Comparison of ENCODE assay signal across 12 mouse cellular contexts in genomic region chr5:148990891-148991311, GRCm38 (mm10). TPM values are rescaled to one million over a fixed set of nuclear protein-coding genes. Genes with fewer than 3 reads are reported as not detected.
DNase-seq lines count a peak whose midpoint lies in the region; ATAC-seq and TF ChIP-seq lines count a peak whose summit lies in the region.
"Had no signal": no experiment of that assay in that cellular context is flagged by ENCODE, and none has a peak within 500 bp of the region (broad histone marks: within the 10 kb centered on the region; RNA-seq: fewer than 3 reads in every experiment).

No protein-coding gene starts in this region.

- 46% methylated on average over 12 of the region's 12 CpGs for WGBS in heart, embryonic 11.5 days (ENCODE audit: insufficient replicate concordance)
- 95% methylated on average over 12 of the region's 12 CpGs for WGBS in thymus, adult 2 months

- TF ChIP-seq POLR2A in thymus, adult 2 months (IDR thresholded peaks at IDR 0.05; ENCODE audit: control insufficient read depth, extremely low read depth, insufficient read depth, low read length, poor library complexity), result no peak

- peak overlapping the region; percentile 24 for H3K27ac ChIP-seq in heart, embryonic 11.5 days (ENCODE audit: low read depth, low read length)
- H3K27ac ChIP-seq in thymus, adult 2 months (ENCODE audit: control insufficient read depth, insufficient read depth, low read length), result no peak overlapping the region
- H3K27ac ChIP-seq: forebrain, embryonic 12.5 days had no signal

- no peak overlapping the region for H3K4me3 ChIP-seq in heart, embryonic 11.5 days (ENCODE audit: low read depth, low read length)
- H3K4me3 ChIP-seq in thymus, adult 2 months (ENCODE audit: control insufficient read depth, insufficient read depth, low read length), result no peak overlapping the region
- H3K4me3 ChIP-seq: forebrain, embryonic 12.5 days had no signal

- peak overlapping the region; percentile 9; the same call in 1 of the 2 replicates for H3K4me2 ChIP-seq in heart, embryonic 11.5 days
- H3K4me2 ChIP-seq: forebrain, embryonic 12.5 days had no signal

- ATAC-seq in heart, embryonic 11.5 days (replicated peaks; ENCODE audit: insufficient number of reproducible peaks, low FRiP score, low TSS enrichment), result no peak
- ATAC-seq: midbrain, embryonic 16.5 days had no signal

- H3K9ac ChIP-seq in heart, embryonic 11.5 days (ENCODE audit: low read depth, low read length), result no peak overlapping the region
- H3K9ac ChIP-seq: forebrain, embryonic 12.5 days had no signal

- no peaks in the 10 kb centered on the region; the same call in none of the 2 replicates for H3K9me3 ChIP-seq in heart, embryonic 11.5 days (replicated peaks; ENCODE audit: control insufficient read depth, low read length)

- H3K4me1 ChIP-seq in heart, embryonic 11.5 days (ENCODE audit: control insufficient read depth, insufficient read depth, low read length), result peaks cover 9% of the 10 kb centered on the region; the same call in 1 of the 2 replicates
- H3K4me1 ChIP-seq in thymus, adult 2 months (replicated peaks; ENCODE audit: control insufficient read depth, insufficient read depth, low read length), result peaks cover 4% of the 10 kb centered on the region; the same call in 1 of the 2 replicates

- DNase-seq in heart, adult 8-10 months (ENCODE audit: low spot score), result no peak
- peak; percentile 74 for DNase-seq in adrenal gland, adult 8-10 months
- DNase-seq in kidney, adult 11 months, result peak; percentile 84
- DNase-seq in liver, result peak; percentile 45
- no peak for DNase-seq in cerebellum, adult 11-12 months
- no peak for DNase-seq in thymus, adult 2 months
- no peak for DNase-seq in ovary, postnatal 14 days (ENCODE audit: low spot score)
- DNase-seq: cerebellum, postnatal 36 days had no signal

- no peaks in the 10 kb centered on the region; the same call in 1 of the 2 replicates for H3K36me3 ChIP-seq in heart, embryonic 11.5 days (ENCODE audit: control insufficient read depth, insufficient read depth, low read length)
- H3K36me3 ChIP-seq in thymus, adult 2 months (ENCODE audit: control insufficient read depth, insufficient read depth, low read length), result no peaks in the 10 kb centered on the region; the same call in 1 of the 2 replicates

- TF ChIP-seq CTCF in thymus, adult 2 months (IDR thresholded peaks at IDR 0.05; ENCODE audit: borderline replicate concordance, control insufficient read depth, extremely low read depth, insufficient read depth, low read length, poor library complexity), result no peak

- H3K27me3 ChIP-seq in heart, embryonic 11.5 days (ENCODE audit: control insufficient read depth, insufficient read depth, low read length), result no peaks in the 10 kb centered on the region
- H3K27me3 ChIP-seq in thymus, adult 2 months (ENCODE audit: control insufficient read depth, insufficient read depth, low read length), result no peaks in the 10 kb centered on the region
- H3K27me3 ChIP-seq: forebrain, embryonic 12.5 days had no signal

RNA-seq across cellular contexts. Expression of gene Gm42791, which starts 4.0 kb away (rescaled TPM):
- 2.5 TPM in 1 of 2 replicates, not detected in the other for polyA plus RNA-seq in heart, embryonic 11.5 days (2014; fragmentation: Nextera tagmentation; extraction: Ambion mirVana)
- 1 to 10 TPM; 3.2 to 7.7 (median 7.3) TPM for total RNA-seq in heart, adult 8-10 months (2022)
- total RNA-seq in adrenal gland, adult 8-10 months (2022), result 1 to 10 TPM; 1.7 to 6.9 (median 5.2) TPM
- polyA plus RNA-seq in thymus, adult 2 months (2012; rRNA removed), result not detected in 2 replicates
- polyA plus RNA-seq: limb, embryonic 14.5 days had no signal

Comparison
In these comparisons a context has a peak if more than half of its experiments do, and no peak if none do; other contexts are left out.
1. DNase-seq: peak in adrenal gland, adult 8-10 months (single experiment), kidney, adult 11 months (single experiment) and liver (single experiment); none in heart, adult 8-10 months (single experiment), cerebellum, adult 11-12 months (single experiment), thymus, adult 2 months (single experiment) and ovary, postnatal 14 days (single experiment).